Mouse (Mus musculus): Measurements from ENCODE around the gene Zbtb45.

DNA sequence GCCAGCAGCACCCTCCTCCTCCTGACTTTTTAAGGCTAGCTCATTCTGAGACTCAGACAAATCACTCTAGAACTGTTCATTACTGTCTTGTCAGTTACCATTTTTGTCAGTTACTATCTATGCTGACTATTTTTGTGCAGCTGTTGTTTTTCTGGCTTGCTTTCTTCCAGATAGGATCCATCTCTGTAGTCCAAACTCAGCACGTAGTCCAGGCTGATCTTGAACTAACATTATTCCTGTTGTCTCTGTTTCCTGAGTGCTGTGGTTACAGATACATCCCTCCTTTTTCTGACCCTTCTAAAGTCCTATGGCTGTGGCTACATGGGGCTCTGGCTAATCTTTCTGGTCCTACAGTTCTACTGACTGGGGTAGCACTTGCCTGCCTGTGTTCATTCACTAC is 29.3 kb upstream of the Zbtb45 start:
- TF ChIP-seq POLR2A (IDR thresholded peaks at IDR 0.05; ENCODE audit: control insufficient read depth, extremely low read depth, insufficient read depth, low read length, poor library complexity) = no peak
- no peak for TF ChIP-seq CTCF (IDR thresholded peaks at IDR 0.05; ENCODE audit: borderline replicate concordance, control insufficient read depth, extremely low read depth, insufficient read depth, low read length, poor library complexity)

Measured in thymus, adult 2 months (tissue).